Mouse (Mus musculus) heart, adult 11 months (tissue): ENCODE results near the gene Tmem54.

Experiments used
- DNase-seq: peaks from one replicate; pipeline ENCODE4 v3.0.0; 2022

Tmem54 gene

DNA sequence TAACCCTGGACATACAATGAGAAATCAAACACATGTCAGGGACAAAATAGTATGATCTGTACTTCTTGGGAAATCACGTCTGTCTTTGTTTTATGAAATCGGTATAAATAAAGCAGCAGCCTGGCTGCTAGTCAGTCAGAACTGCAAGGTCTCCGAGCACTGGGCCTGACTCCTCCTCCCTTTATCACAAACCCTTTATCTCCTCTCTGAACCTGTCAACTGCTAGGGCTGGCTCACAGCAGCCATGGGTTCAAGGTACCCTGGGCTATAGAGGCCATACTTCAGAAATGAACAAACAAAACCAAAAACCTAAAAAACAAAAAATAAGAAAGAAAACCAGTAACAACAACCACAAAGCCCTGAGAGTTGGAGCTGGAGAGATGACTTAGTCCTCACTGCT lies 53.2 kb downstream of the Tmem54 start:
- DNase-seq: no peak

DNA sequence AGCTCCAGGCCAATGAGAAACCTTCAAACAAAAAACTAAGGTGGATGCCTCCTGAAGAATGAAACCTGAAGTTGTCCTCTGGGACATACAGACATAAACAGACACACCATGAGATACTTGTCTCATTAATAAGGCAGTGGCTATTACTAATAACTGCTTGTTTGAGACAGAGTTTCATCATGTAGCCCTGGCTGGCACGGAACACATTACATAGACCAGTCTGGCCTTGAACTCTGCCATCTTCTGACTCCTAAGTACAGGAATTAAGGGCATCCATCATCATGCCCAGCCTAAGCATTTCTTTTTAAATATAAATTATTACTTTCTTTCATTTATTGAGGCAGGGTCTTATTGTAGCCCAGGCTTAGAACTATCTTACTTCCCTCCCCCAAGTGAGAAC lies 55.7 kb downstream of the Tmem54 start:
- no peak for DNase-seq
